Mouse (Mus musculus): ENCODE measurements at regions not wholly inside any gene's neighbourhood (a gene's known extent, or its start where the extent isn't known, plus 50 kb on each side); places are given as distances from the start of the nearest gene placed in this dataset.

DNA sequence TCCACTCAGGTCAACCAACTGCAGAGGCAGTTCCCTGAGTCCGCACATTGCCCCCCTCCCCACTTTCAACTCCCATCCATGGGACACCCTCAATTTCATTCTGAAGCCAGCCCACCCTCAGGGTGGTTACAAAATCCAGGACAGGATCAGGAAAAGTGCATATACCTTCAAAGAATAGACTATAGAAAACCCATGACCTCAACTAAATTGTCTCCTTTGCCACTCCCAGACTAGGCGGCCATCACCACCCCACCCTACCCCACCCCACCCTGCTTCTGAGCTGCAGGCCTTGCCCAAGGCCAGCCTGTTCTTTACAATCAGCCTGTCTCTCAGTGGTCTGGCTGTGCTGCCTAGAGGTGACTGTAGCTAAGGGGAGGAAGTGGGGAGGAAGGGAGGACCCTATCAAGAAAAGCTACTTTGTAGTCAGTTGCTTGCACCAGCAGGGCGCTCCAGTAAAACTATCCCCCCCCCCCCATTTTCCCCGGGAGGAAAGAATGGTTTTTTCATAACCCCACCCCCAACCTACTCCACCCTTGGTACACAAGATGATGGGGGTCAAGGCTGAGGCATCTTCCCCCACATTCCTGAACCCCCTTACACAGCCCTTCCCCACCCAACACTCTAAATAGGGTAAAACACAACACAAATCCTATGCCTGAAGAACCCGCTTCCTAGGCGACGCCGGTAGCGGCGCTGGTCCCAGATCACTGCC, 490.9 kb downstream of the Prss52 start:
- DNase-seq (ENCODE audit: low spot score): no peak

- DNase-seq (ENCODE audit: low spot score): no peak
Measured at GRCm38 (mm10) chr14:64595523-64595889, 491.4 kb downstream of the Prss52 start.

DNA sequence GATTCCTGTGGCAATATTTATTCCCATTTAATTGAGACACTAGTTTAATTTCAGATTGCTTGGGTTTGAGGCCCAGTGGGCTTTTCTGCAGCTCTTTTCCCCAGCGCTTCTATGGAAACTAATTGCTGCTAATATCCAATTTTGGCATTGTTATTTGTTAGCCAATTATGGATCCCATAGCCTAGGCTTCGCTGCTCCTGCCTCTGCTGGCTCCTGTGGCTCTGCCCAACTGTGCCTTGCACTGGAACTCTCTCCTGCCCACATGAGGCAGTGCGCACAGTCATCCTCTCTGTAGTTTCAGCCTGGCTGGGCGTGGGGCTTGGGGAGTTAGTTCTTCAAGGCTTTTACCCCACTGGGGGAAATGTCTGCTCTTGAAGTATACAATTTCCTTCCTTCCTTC, 491.8 kb downstream of the Prss52 start:
- DNase-seq (ENCODE audit: low spot score): no peak

GRCm38 (mm10) chr14:64597218-64597617, 493.1 kb downstream of the Prss52 start:
- no peak for DNase-seq (ENCODE audit: low spot score)

All from retina, embryonic 14.5 days (tissue).